Mouse (Mus musculus) midbrain, postnatal 0 days (tissue): ENCODE results near the gene Olfr1102. TPM values are rescaled to one million over a fixed set of nuclear protein-coding genes. Genes with fewer than 3 reads are reported as not detected.

Source experiments
- ATAC-seq: fragments of 200-750 bp; cut with Nextera tagmentation; 2 replicates; pipeline ENCODE4 v1.8.0; 2017; ENCODE audit warnings: moderate number of reproducible peaks, mild to moderate bottlenecking, moderate TSS enrichment, moderate library complexity; ENCODE audit not compliant: low FRiP score
- DNase-seq: peaks from one replicate; pipeline ENCODE4 v3.0.0-alpha.2; 2015; ENCODE audit warnings: low spot score
- H3K27ac ChIP-seq: fragments of 300-500 bp; sonication (generic); 2 replicates; pipeline ENCODE4 v1.5.1; 2014; ENCODE audit warnings: low read depth, mild to moderate bottlenecking, low read length, mixed read lengths
- H3K27me3 ChIP-seq: fragments of 300-500 bp; sonication (generic); 2 replicates; pipeline ENCODE4 v1.6.1; 2014; ENCODE audit warnings: low read length, control low read depth, mixed read lengths; ENCODE audit not compliant: insufficient read depth
- H3K36me3 ChIP-seq: fragments of 300-500 bp; sonication (generic); 2 replicates; pipeline ENCODE4 v1.6.1; 2014; ENCODE audit warnings: low read length, control low read depth, mixed read lengths; ENCODE audit not compliant: insufficient read depth
- H3K4me1 ChIP-seq: fragments of 300-500 bp; sonication (generic); 2 replicates; pipeline ENCODE4 v1.6.1; 2014; ENCODE audit warnings: mild to moderate bottlenecking, control low read depth, antibody characterized with exemption, low read length, mixed read lengths; ENCODE audit not compliant: insufficient read depth
- H3K4me2 ChIP-seq: fragments of 300-500 bp; sonication (generic); 2 replicates; pipeline ENCODE4 v1.6.1; 2014; ENCODE audit warnings: low read depth, mild to moderate bottlenecking, low read length, mixed read lengths; ENCODE audit not compliant: poor library complexity, severe bottlenecking
- H3K4me3 ChIP-seq: fragments of 300-500 bp; sonication (generic); 2 replicates; pipeline ENCODE4 v1.5.1; 2014; ENCODE audit warnings: low read depth, mild to moderate bottlenecking, low read length, moderate library complexity
- H3K9ac ChIP-seq: fragments of 300-500 bp; sonication (generic); replicated peaks from 2 replicates; pipeline ENCODE4 v1.6.1; 2014; ENCODE audit warnings: mild to moderate bottlenecking, low read length, moderate library complexity, mixed read lengths; ENCODE audit not compliant: poor library complexity, severe bottlenecking
- H3K9me3 ChIP-seq: fragments of 300-500 bp; sonication (generic); 2 replicates; pipeline ENCODE4 v1.6.1; 2016; ENCODE audit warnings: low read length, control low read depth
- CTCF ChIP-seq: IDR thresholded peaks from 2 replicates; pipeline ENCODE4 v1.5.1; 2016; ENCODE audit warnings: antibody characterized with exemption, mild to moderate bottlenecking
- WGBS: fragments of 180-500 bp; shearing (Covaris S2); extraction: QIAGEN DNeasy Blood & Tissue Kit; methylation state at CpG from one replicate; pipeline ENCODE4 v1.1.7; 2014; 5-methylcytosine and 5-hydroxymethylcytosine counted together
- polyA plus RNA-seq: library from polyadenylated mRNA; unstranded; fragments of >200 nt; fragmentation: Nextera tagmentation; extraction: Ambion mirVana; gene quantifications from 2 replicates; pipeline ENCODE4 v1.2.1, GENCODE M21; 2015
- total RNA-seq: library from RNA; depleted of rRNA; stranded (reverse); fragments of >200 nt; gene quantifications from 2 replicates; pipeline ENCODE4 v1.2.3, GENCODE M21; 2014; rRNA removed

Gene Olfr1102
- total and polyA plus RNA-seq, 2 experiments from 2014 or later: not detected

GRCm38 (mm10) chr2:87052173-87052572, 54.0 kb downstream of the Olfr1102 start, which contains the start of gene Olfr1106:
TSS of gene Olfr1106 (minus strand) at chr2:87052273.
- no peak within 1 kb of the TSS for H3K27ac ChIP-seq
- no peak for TF ChIP-seq CTCF
- ATAC-seq (no peak), DNase-seq (no peak)
- H3K9ac ChIP-seq: no peak within 1 kb of the TSS
- H3K9me3 ChIP-seq: no peaks in the 10 kb centered on the region
- WGBS: 74% methylated on average over 1 of the region's 1 CpGs
- no peaks in the 10 kb centered on the region for H3K4me1 ChIP-seq
- no peaks in the 10 kb centered on the region for H3K36me3 ChIP-seq
- H3K27me3 ChIP-seq: no peaks in the 10 kb centered on the region
- no peak within 1 kb of the TSS for H3K4me2 ChIP-seq
- no peak within 1 kb of the TSS for H3K4me3 ChIP-seq

Other genes starting within 250 kb of the Olfr1102 start
- not detected in 2 replicates for gene Olfr1090, start 239.4 kb upstream of the Olfr1102 start, total RNA-seq
- not detected in 2 replicates for gene Olfr1090, start 239.4 kb upstream of the Olfr1102 start, polyA plus RNA-seq
- gene Olfr1093, start 215.9 kb upstream of the Olfr1102 start, total RNA-seq: not detected in 2 replicates
- not detected in 2 replicates for gene Olfr1093, start 215.9 kb upstream of the Olfr1102 start, polyA plus RNA-seq
- gene Olfr141, start 188.4 kb upstream of the Olfr1102 start, total RNA-seq: not detected in 2 replicates
- not detected in 2 replicates for gene Olfr141, start 188.4 kb upstream of the Olfr1102 start, polyA plus RNA-seq
- gene Olfr1094, start 173.7 kb upstream of the Olfr1102 start, total RNA-seq: not detected in 2 replicates
- gene Olfr1094, start 173.7 kb upstream of the Olfr1102 start, polyA plus RNA-seq: not detected in 2 replicates
- not detected in 2 replicates for gene Olfr1095, start 146.7 kb upstream of the Olfr1102 start, total RNA-seq
- not detected in 2 replicates for gene Olfr1095, start 146.7 kb upstream of the Olfr1102 start, polyA plus RNA-seq
- not detected in 2 replicates for gene Gm13723, start 123.6 kb upstream of the Olfr1102 start, total RNA-seq
- gene Gm13723, start 123.6 kb upstream of the Olfr1102 start, polyA plus RNA-seq: not detected in 2 replicates
- not detected in 2 replicates for gene Olfr1097, start 106.2 kb upstream of the Olfr1102 start, total RNA-seq
- gene Olfr1097, start 106.2 kb upstream of the Olfr1102 start, polyA plus RNA-seq: not detected in 2 replicates
- not detected in 2 replicates for gene Olfr1098, start 73.9 kb upstream of the Olfr1102 start, total RNA-seq
- gene Olfr1098, start 73.9 kb upstream of the Olfr1102 start, polyA plus RNA-seq: not detected in 2 replicates
- gene Olfr1099, start 37.7 kb upstream of the Olfr1102 start, total RNA-seq: not detected in 2 replicates
- gene Olfr1099, start 37.7 kb upstream of the Olfr1102 start, polyA plus RNA-seq: not detected in 2 replicates
- not detected in 2 replicates for gene Olfr1100, start 18.4 kb upstream of the Olfr1102 start, total RNA-seq
- not detected in 2 replicates for gene Olfr1100, start 18.4 kb upstream of the Olfr1102 start, polyA plus RNA-seq
- not detected in 2 replicates for gene Olfr1101, start 7.2 kb upstream of the Olfr1102 start, total RNA-seq
- not detected in 2 replicates for gene Olfr1101, start 7.2 kb upstream of the Olfr1102 start, polyA plus RNA-seq
- gene Olfr1104, start 28.7 kb downstream of the Olfr1102 start, total RNA-seq: not detected in 2 replicates
- gene Olfr1104, start 28.7 kb downstream of the Olfr1102 start, polyA plus RNA-seq: not detected in 2 replicates
- gene Olfr1105, start 38.1 kb downstream of the Olfr1102 start, total RNA-seq: not detected in 2 replicates
- not detected in 2 replicates for gene Olfr1105, start 38.1 kb downstream of the Olfr1102 start, polyA plus RNA-seq
- gene Olfr1106, start 53.9 kb downstream of the Olfr1102 start, total RNA-seq: not detected in 2 replicates
- gene Olfr1106, start 53.9 kb downstream of the Olfr1102 start, polyA plus RNA-seq: not detected in 2 replicates
- not detected in 2 replicates for gene Olfr1107, start 77.4 kb downstream of the Olfr1102 start, total RNA-seq
- gene Olfr1107, start 77.4 kb downstream of the Olfr1102 start, polyA plus RNA-seq: not detected in 2 replicates
- not detected in 2 replicates for gene Olfr1109, start 97.6 kb downstream of the Olfr1102 start, total RNA-seq
- gene Olfr1109, start 97.6 kb downstream of the Olfr1102 start, polyA plus RNA-seq: not detected in 2 replicates
- gene Olfr259, start 116.2 kb downstream of the Olfr1102 start, total RNA-seq: not detected in 2 replicates
- not detected in 2 replicates for gene Olfr259, start 116.2 kb downstream of the Olfr1102 start, polyA plus RNA-seq
- gene Olfr1110, start 141.9 kb downstream of the Olfr1102 start, total RNA-seq: not detected in 2 replicates
- not detected in 2 replicates for gene Olfr1110, start 141.9 kb downstream of the Olfr1102 start, polyA plus RNA-seq
- gene Olfr1111, start 154.2 kb downstream of the Olfr1102 start, total RNA-seq: not detected in 2 replicates
- gene Olfr1111, start 154.2 kb downstream of the Olfr1102 start, polyA plus RNA-seq: not detected in 2 replicates
- gene Olfr1112, start 189.4 kb downstream of the Olfr1102 start, total RNA-seq: not detected in 2 replicates
- gene Olfr1112, start 189.4 kb downstream of the Olfr1102 start, polyA plus RNA-seq: not detected in 2 replicates
- not detected in 2 replicates for gene Olfr1113, start 210.6 kb downstream of the Olfr1102 start, total RNA-seq
- gene Olfr1113, start 210.6 kb downstream of the Olfr1102 start, polyA plus RNA-seq: not detected in 2 replicates
- gene Olfr1115, start 249.6 kb downstream of the Olfr1102 start, total RNA-seq: not detected in 2 replicates
- not detected in 2 replicates for gene Olfr1115, start 249.6 kb downstream of the Olfr1102 start, polyA plus RNA-seq